ENCODE assay signal across 10 mouse cellular contexts in genomic region chr15:78401345-78401744, GRCm38 (mm10). TPM values are rescaled to one million over a fixed set of nuclear protein-coding genes. Genes with fewer than 3 reads are reported as not detected.
DNase-seq lines count a peak whose midpoint lies in the region; ATAC-seq and TF ChIP-seq lines count a peak whose summit lies in the region.
"Had no signal": no experiment of that assay in that cellular context is flagged by ENCODE, and none has a peak within 500 bp of the region (broad histone marks: within the 10 kb centered on the region; RNA-seq: fewer than 3 reads in every experiment).

No protein-coding gene starts in this region.

- peak; percentile 28; the same call in 1 of the 2 replicates for ATAC-seq in hindbrain, postnatal 0 days
- no peak for ATAC-seq in neural tube, embryonic 13.5 days (ENCODE audit: low read depth)
- ATAC-seq in neural tube, embryonic 15.5 days (ENCODE audit: low FRiP score), result no peak

- H3K27me3 ChIP-seq in hindbrain, postnatal 0 days (ENCODE audit: insufficient read depth, low read length), result no peaks in the 10 kb centered on the region
- H3K27me3 ChIP-seq in hindbrain, embryonic 10.5 days (ENCODE audit: insufficient read depth, poor library complexity, severe bottlenecking), result peaks cover 14% of the 10 kb centered on the region
- no peaks in the 10 kb centered on the region for H3K27me3 ChIP-seq in neural tube, embryonic 13.5 days
- no peaks in the 10 kb centered on the region for H3K27me3 ChIP-seq in neural tube, embryonic 15.5 days (replicated peaks)

- no peaks in the 10 kb centered on the region for H3K9me3 ChIP-seq in hindbrain, postnatal 0 days (ENCODE audit: low read length)
- H3K9me3 ChIP-seq in hindbrain, embryonic 10.5 days, result no peaks in the 10 kb centered on the region
- no peaks in the 10 kb centered on the region for H3K9me3 ChIP-seq in neural tube, embryonic 13.5 days
- no peaks in the 10 kb centered on the region for H3K9me3 ChIP-seq in neural tube, embryonic 15.5 days (replicated peaks)

- H3K9ac ChIP-seq in hindbrain, postnatal 0 days (replicated peaks; ENCODE audit: low read length), result peak overlapping the region; percentile 24; the same call in 1 of the 2 replicates
- H3K9ac ChIP-seq in neural tube, embryonic 13.5 days, result peak overlapping the region; percentile 19; the same call in 1 of the 2 replicates
- no peak overlapping the region for H3K9ac ChIP-seq in neural tube, embryonic 15.5 days (replicated peaks)

- H3K27ac ChIP-seq in hindbrain, postnatal 0 days, result peak overlapping the region; percentile 88; the same call in 1 of the 2 replicates
- H3K27ac ChIP-seq in hindbrain, embryonic 10.5 days, result no peak overlapping the region
- H3K27ac ChIP-seq in neural tube, embryonic 13.5 days (replicated peaks), result peak overlapping the region; percentile 46
- no peak overlapping the region for H3K27ac ChIP-seq in neural tube, embryonic 15.5 days (replicated peaks)

- TF ChIP-seq CTCF in hindbrain, postnatal 0 days (IDR thresholded peaks at IDR 0.05; ENCODE audit: low read depth), result peak; percentile 31

- DNase-seq in adrenal gland, adult 2 months, result peak; percentile 35
- no peak for DNase-seq in adrenal gland, adult 8-10 months
- DNase-seq in hindbrain, postnatal 0 days (ENCODE audit: low spot score), result peak; percentile 64
- no peak for DNase-seq in hindbrain, embryonic 10.5 days (ENCODE audit: low spot score)
- peak; percentile 89 for DNase-seq in skeletal muscle tissue, adult 2 months (ENCODE audit: low read depth, low spot score)
- no peak for DNase-seq in layer of hippocampus, adult 11-12 months (ENCODE audit: low spot score)

- no peak overlapping the region for H3K4me2 ChIP-seq in hindbrain, postnatal 0 days (ENCODE audit: low read depth, low read length)
- H3K4me2 ChIP-seq in neural tube, embryonic 13.5 days, result no peak overlapping the region
- no peak overlapping the region for H3K4me2 ChIP-seq in neural tube, embryonic 15.5 days

- peaks cover 18% of the 10 kb centered on the region; the same call in 1 of the 2 replicates for H3K4me1 ChIP-seq in hindbrain, postnatal 0 days (ENCODE audit: insufficient read depth, low read length)
- peaks cover 42% of the 10 kb centered on the region for H3K4me1 ChIP-seq in hindbrain, embryonic 10.5 days (replicated peaks)
- peaks cover 52% of the 10 kb centered on the region for H3K4me1 ChIP-seq in neural tube, embryonic 13.5 days (replicated peaks)
- peaks cover 46% of the 10 kb centered on the region for H3K4me1 ChIP-seq in neural tube, embryonic 15.5 days

- H3K36me3 ChIP-seq in hindbrain, postnatal 0 days (ENCODE audit: insufficient read depth, low read length), result no peaks in the 10 kb centered on the region
- no peaks in the 10 kb centered on the region for H3K36me3 ChIP-seq in hindbrain, embryonic 10.5 days
- no peaks in the 10 kb centered on the region for H3K36me3 ChIP-seq in neural tube, embryonic 13.5 days
- no peaks in the 10 kb centered on the region for H3K36me3 ChIP-seq in neural tube, embryonic 15.5 days

- H3K4me3 ChIP-seq in hindbrain, postnatal 0 days (ENCODE audit: low read length), result no peak overlapping the region
- H3K4me3 ChIP-seq in hindbrain, embryonic 10.5 days, result no peak overlapping the region
- H3K4me3 ChIP-seq in neural tube, embryonic 13.5 days, result no peak overlapping the region
- H3K4me3 ChIP-seq in neural tube, embryonic 15.5 days (replicated peaks), result no peak overlapping the region

- 48% methylated on average over 6 of the region's 6 CpGs for WGBS in hindbrain, postnatal 0 days
- WGBS in hindbrain, embryonic 10.5 days, result 82% methylated on average over 6 of the region's 6 CpGs
- WGBS in neural tube, embryonic 13.5 days, result 72% methylated on average over 6 of the region's 6 CpGs
- 67% methylated on average over 6 of the region's 6 CpGs for WGBS in neural tube, embryonic 15.5 days

RNA-seq across cellular contexts. Expression of gene Tst, which starts 4.4 kb away (rescaled TPM):
- total RNA-seq in adrenal gland, adult 2 months (2021), result 100 to 1,000 TPM; 218 to 366 TPM
- 391 and 410 TPM in 2 replicates for polyA plus RNA-seq in adrenal gland, adult 2 months (2012; rRNA removed)
- 100 to 1,000 TPM; 288 to 361 (median 321) TPM for total RNA-seq in adrenal gland, adult 8-10 months (2022)
- total RNA-seq in hindbrain, postnatal 0 days (2014; rRNA removed), result 75.1 and 79.9 TPM in 2 replicates
- 64.4 and 67.0 TPM in 2 replicates for polyA plus RNA-seq in hindbrain, postnatal 0 days (2015; fragmentation: Nextera tagmentation; extraction: Ambion mirVana)
- polyA plus RNA-seq in hindbrain, embryonic 10.5 days (2016; fragmentation: Nextera tagmentation; extraction: Ambion mirVana), result 7.7 and 10.9 TPM in 2 replicates
- 7.9 and 11.4 TPM in 2 replicates for polyA plus RNA-seq in neural tube, embryonic 13.5 days (2015; fragmentation: Nextera tagmentation; extraction: Ambion mirVana)
- 16.9 and 37.0 TPM in 2 replicates for polyA plus RNA-seq in neural tube, embryonic 15.5 days (2015; fragmentation: Nextera tagmentation; extraction: Ambion mirVana)

RNA-seq across cellular contexts. Expression of gene Mpst, which starts 4.9 kb away (rescaled TPM):
- 10 to 100 TPM; 59.0 to 63.2 TPM for total RNA-seq in adrenal gland, adult 2 months (2021)
- 342 and 389 TPM in 2 replicates for polyA plus RNA-seq in adrenal gland, adult 2 months (2012; rRNA removed)
- total RNA-seq in adrenal gland, adult 8-10 months (2022), result 10 to 100 TPM; 47.5 to 53.8 (median 49.3) TPM
- 95.4 and 114 TPM in 2 replicates for total RNA-seq in hindbrain, postnatal 0 days (2014; rRNA removed)
- polyA plus RNA-seq in hindbrain, postnatal 0 days (2015; fragmentation: Nextera tagmentation; extraction: Ambion mirVana), result 3.7 and 5.3 TPM in 2 replicates
- polyA plus RNA-seq in hindbrain, embryonic 10.5 days (2016; fragmentation: Nextera tagmentation; extraction: Ambion mirVana), result 1.4 and 1.5 TPM in 2 replicates
- polyA plus RNA-seq in neural tube, embryonic 13.5 days (2015; fragmentation: Nextera tagmentation; extraction: Ambion mirVana), result 2.3 and 2.9 TPM in 2 replicates
- polyA plus RNA-seq in neural tube, embryonic 15.5 days (2015; fragmentation: Nextera tagmentation; extraction: Ambion mirVana), result 3.2 and 3.8 TPM in 2 replicates

RNA-seq across cellular contexts. Expression of gene Tex33, which starts 5.6 kb away (rescaled TPM):
- total RNA-seq in adrenal gland, adult 2 months (2021), result not detected
- polyA plus RNA-seq in adrenal gland, adult 2 months (2012; rRNA removed), result not detected in 2 replicates
- under 1 TPM in 1 of 4 experiments, not detected in 3; 0.31 TPM for total RNA-seq in adrenal gland, adult 8-10 months (2022)
- not detected in 2 replicates for total RNA-seq in hindbrain, postnatal 0 days (2014; rRNA removed)
- polyA plus RNA-seq in hindbrain, postnatal 0 days (2015; fragmentation: Nextera tagmentation; extraction: Ambion mirVana), result not detected in 2 replicates
- polyA plus RNA-seq in hindbrain, embryonic 10.5 days (2016; fragmentation: Nextera tagmentation; extraction: Ambion mirVana), result not detected in 2 replicates
- polyA plus RNA-seq in neural tube, embryonic 13.5 days (2015; fragmentation: Nextera tagmentation; extraction: Ambion mirVana), result not detected in 2 replicates
- not detected in 2 replicates for polyA plus RNA-seq in neural tube, embryonic 15.5 days (2015; fragmentation: Nextera tagmentation; extraction: Ambion mirVana)
- total RNA-seq: neutrophil, adult 5-6 weeks had no signal
- polyA plus RNA-seq: large intestine, adult 2 months had no signal

RNA-seq across cellular contexts. Expression of gene Kctd17, which starts 27.0 kb away (rescaled TPM):
- total RNA-seq in adrenal gland, adult 2 months (2021), result 100 to 1,000 TPM in 1 of 2 experiments, 10 to 100 TPM in 1; 81.6 to 102 TPM
- polyA plus RNA-seq in adrenal gland, adult 2 months (2012; rRNA removed), result 344 and 374 TPM in 2 replicates
- total RNA-seq in adrenal gland, adult 8-10 months (2022), result 100 to 1,000 TPM in 2 of 4 experiments, 10 to 100 TPM in 2; 80.2 to 106 (median 96.4) TPM
- total RNA-seq in hindbrain, postnatal 0 days (2014; rRNA removed), result 144 and 155 TPM in 2 replicates
- 144 and 161 TPM in 2 replicates for polyA plus RNA-seq in hindbrain, postnatal 0 days (2015; fragmentation: Nextera tagmentation; extraction: Ambion mirVana)
- 66.4 and 73.5 TPM in 2 replicates for polyA plus RNA-seq in hindbrain, embryonic 10.5 days (2016; fragmentation: Nextera tagmentation; extraction: Ambion mirVana)
- polyA plus RNA-seq in neural tube, embryonic 13.5 days (2015; fragmentation: Nextera tagmentation; extraction: Ambion mirVana), result 120 and 122 TPM in 2 replicates
- polyA plus RNA-seq in neural tube, embryonic 15.5 days (2015; fragmentation: Nextera tagmentation; extraction: Ambion mirVana), result 141 and 158 TPM in 2 replicates
- total RNA-seq: neutrophil, adult 5-6 weeks had no signal

Comparison
In these comparisons a context has a peak if more than half of its experiments do, and no peak if none do; other contexts are left out.
1. DNase-seq: peak in adrenal gland, adult 2 months (single experiment), hindbrain, postnatal 0 days (single experiment) and skeletal muscle tissue, adult 2 months (single experiment); none in adrenal gland, adult 8-10 months (single experiment), hindbrain, embryonic 10.5 days (single experiment) and layer of hippocampus, adult 11-12 months (single experiment).
2. H3K27ac ChIP-seq: peak in hindbrain, postnatal 0 days (single experiment) and neural tube, embryonic 13.5 days (single experiment); none in hindbrain, embryonic 10.5 days (single experiment) and neural tube, embryonic 15.5 days (single experiment).
3. RNA of gene Mpst, which starts 4.9 kb away (polyA plus RNA-seq): 342 to 389 TPM in adrenal gland, adult 2 months; 3.7 to 5.3 TPM in hindbrain, postnatal 0 days, 3.2 to 3.8 TPM in neural tube, embryonic 15.5 days, 2.3 to 2.9 TPM in neural tube, embryonic 13.5 days and 1.4 to 1.5 TPM in hindbrain, embryonic 10.5 days; every median in the first group is over 10 times any median in the second.